Mouse (Mus musculus) cerebellum, adult (tissue): ENCODE measurements at regions not wholly inside any gene's neighbourhood (a gene's known extent, or its start where the extent isn't known, plus 50 kb on each side); places are given as distances from the start of the nearest gene placed in this dataset.
A peak's percentile ranks its signal among the peaks of the same experiment; 100 is the strongest.

Experiments used
- ATAC-seq: cut with Nextera tagmentation; 2 replicates; pipeline ENCODE4 v1.9.2; 2017; ENCODE audit warnings: mild to moderate bottlenecking, moderate library complexity, mixed read lengths; ENCODE audit not compliant: insufficient number of reproducible peaks, low FRiP score, low TSS enrichment

DNA sequence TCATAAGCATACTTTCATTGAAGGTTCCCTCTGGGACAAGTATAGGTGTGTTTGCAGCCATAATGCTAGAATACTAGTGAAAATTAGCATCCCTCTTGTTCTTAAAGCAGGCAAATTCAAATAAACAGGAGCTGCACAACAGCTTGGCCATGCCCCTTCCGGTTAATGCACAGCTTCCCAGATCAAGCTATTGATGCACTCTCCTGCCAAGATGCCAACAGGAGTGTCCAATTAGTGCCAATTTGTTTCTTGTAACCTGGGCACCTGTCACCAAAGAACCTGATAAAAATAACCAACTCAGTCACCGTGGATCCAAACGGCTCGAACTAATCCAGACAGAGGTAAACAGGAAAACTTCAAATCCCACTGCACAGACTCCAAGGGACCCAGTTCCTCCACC, 138.6 kb upstream of the Smarca2 start:
- no peak for ATAC-seq

DNA sequence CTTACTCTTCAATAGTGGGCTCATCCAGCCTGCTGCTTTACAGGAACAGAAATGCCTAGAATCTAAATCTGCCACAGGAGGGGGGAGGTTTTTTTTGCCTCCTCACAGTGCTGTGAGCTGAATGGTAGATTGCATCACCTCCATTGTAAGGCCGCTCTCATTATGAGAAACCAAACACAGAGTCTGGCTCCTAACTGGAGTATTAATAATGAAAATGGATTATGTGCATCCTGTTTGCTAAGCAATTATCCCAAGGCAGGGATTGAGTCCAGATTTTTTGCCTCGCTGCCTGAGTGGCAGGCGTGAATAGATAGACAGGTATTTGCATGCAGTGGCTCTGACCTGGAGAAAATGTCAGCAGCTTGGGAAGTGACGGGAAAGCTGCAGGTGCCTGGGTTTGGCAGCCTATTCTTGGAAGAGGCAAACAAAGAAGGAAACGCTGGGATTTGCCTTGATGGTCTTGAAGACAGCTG, 137.6 kb upstream of the Smarca2 start:
- ATAC-seq = peak; percentile 49; the same call in 1 of the 2 replicates

GRCm38 (mm10) chr19:26472659-26473058, 132.2 kb upstream of the Smarca2 start:
- ATAC-seq = no peak

- ATAC-seq = no peak
Observed at GRCm38 (mm10) chr19:26473211-26473610, 131.6 kb upstream of the Smarca2 start.

- no peak for ATAC-seq
Observed at GRCm38 (mm10) chr19:26475197-26475596, 129.7 kb upstream of the Smarca2 start.

- ATAC-seq = no peak
Observed at GRCm38 (mm10) chr19:26475754-26476153, 129.1 kb upstream of the Smarca2 start.

DNA sequence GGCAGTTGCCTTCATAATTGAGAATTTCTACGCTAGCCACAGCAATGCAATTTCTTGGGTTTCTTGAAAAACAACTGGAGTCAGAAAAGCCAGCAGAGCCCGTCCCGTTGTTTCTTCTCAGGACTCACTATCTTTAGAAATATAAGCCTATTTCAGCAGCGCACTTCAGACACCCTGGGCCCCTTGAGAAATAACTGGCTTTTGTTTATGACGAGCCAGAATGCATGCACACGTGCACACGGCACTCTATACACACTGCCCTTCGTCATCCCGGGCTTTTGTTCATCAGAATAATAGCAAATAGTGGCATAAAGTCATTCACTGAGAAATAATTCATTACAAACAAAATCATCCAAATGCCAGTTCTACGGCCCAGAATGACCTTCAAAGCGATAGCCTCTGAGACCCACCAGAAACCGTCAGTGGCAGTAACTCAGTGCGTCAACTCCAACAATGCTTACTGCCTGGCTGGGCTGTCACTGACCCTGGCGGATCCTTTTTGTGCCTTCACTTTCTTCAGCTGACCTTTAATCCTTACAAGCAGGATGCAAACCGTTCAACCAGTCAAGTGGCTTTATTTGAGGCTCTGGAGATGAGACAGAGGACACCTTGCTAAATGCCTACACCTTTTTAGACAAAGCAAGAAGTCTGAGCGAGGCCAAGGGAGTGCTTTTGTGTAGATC, 126.7 kb upstream of the Smarca2 start:
- ATAC-seq = no peak

- no peak for ATAC-seq
Observed at GRCm38 (mm10) chr19:26484322-26484721, 120.5 kb upstream of the Smarca2 start.

- no peak for ATAC-seq
Observed at GRCm38 (mm10) chr19:26492806-26493205, 112.0 kb upstream of the Smarca2 start.

DNA sequence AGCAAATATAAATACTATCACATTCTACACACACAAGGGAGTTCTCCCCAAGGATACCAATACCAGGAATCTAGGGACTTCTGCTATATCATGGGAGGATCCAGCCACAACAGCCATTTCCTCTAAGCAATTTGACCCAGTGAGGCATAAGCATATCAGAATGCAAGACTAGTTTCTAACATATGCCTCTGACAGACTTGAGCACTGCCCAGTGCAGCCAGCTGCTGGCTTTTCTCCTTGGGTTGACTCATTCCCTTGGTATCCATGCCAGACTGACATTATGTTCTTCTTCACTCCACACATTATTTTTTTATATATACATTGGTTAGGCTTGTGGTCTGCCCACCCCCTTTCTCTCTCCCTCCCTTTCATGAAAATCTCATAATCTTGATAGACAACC, 103.8 kb upstream of the Smarca2 start:
- no peak for ATAC-seq

- no peak for ATAC-seq
Observed at GRCm38 (mm10) chr19:26504027-26504426, 100.8 kb upstream of the Smarca2 start.

GRCm38 (mm10) chr19:26506802-26507201, 98.0 kb upstream of the Smarca2 start:
- no peak for ATAC-seq

DNA sequence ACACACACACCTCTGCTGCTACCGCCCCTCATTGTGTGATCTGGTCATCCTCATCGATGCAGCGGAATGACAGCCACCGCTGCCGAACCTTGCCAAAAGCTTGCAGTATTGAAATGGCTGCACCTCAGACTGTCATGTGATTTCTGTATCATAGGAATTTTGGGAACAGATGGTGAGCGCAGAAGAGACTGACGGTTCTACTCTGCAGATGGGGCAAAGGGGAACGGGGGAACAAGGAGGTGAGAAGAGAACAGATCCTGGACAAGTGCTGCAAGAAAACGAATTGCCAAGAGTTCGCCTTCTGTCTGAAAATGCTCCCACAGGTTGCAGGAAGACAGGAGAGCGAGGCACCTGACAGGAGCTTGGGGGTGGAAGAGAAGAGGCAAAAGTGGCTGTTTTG, 96.9 kb upstream of the Smarca2 start:
- no peak for ATAC-seq

GRCm38 (mm10) chr19:26508616-26509015, 96.2 kb upstream of the Smarca2 start:
- no peak for ATAC-seq

DNA sequence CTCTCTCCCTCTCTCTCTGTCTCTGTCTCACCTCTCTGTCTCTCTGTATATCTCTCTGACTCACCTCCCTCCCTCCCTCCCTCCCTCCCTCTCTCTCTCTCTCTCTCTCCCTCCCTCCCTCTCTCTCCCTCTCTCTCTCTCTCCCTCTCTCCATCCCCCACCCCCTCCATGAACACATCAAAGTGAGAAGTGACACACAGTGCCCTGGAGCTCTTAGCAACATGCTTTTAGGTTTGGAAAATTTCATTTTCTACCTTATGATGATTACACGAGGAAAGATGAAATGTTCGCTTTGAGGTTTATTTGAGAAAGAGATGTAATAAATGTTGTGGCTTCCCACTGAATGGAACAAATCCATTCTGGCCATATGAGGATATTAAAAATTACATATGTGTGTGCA, 95.6 kb upstream of the Smarca2 start:
- ATAC-seq = no peak

DNA sequence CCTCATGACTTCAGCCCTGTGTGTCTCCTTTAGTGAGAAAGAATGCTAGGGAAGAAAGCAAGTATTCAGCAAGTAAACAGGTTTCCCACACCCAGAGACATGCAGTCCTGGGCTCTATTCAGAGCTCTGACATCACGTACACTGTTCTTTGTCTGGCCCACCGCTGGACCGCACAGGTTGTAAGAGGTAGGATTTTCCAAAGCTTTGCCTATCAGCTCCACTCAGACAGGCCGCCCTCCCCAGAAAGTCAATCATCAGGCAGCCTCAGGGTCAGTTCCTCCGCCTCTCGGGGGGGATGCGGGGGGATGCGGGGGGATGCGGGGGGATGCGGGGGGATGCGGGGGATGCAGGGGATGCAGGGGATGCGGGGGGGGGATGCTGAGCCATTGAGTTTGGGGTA, 94.7 kb upstream of the Smarca2 start:
- ATAC-seq = no peak

DNA sequence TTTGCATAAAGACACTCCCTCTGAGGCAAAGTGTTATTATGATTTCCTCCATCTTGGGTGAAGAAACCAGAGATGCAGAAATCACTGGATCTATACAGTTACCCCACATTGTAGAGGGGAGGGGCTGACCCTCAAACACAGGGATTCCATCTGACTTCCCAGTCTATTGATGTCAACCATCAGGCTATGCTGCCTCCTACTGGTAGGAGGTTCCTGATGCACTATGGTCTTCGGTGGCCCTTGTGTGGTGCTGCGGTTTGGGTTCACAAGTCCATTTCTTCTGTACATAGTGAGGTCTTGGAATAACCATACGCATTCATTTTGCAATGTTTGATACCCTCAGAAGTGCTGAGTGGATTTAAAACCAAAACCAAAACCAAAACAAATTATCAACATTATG, 94.0 kb upstream of the Smarca2 start:
- no peak for ATAC-seq

DNA sequence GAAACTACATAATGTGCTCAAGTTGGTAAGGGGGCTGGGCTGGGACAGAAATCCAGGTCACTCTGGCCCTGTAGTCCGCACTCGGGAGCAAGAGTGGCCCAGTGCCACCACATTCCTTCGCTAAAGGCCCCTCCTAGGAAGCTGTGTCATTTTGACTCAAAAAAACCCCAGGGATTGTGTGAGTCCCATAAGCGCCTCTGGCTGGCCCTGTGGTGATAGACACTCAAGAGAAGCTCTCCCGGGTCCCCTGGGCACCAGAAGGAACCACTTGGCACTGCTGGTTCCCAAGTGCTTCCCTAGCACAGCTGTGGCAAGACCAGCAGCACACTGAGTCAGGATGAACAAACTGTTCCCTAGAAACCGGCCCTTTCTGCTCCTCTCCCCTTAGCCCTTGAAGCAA, 93.1 kb upstream of the Smarca2 start:
- no peak for ATAC-seq

DNA sequence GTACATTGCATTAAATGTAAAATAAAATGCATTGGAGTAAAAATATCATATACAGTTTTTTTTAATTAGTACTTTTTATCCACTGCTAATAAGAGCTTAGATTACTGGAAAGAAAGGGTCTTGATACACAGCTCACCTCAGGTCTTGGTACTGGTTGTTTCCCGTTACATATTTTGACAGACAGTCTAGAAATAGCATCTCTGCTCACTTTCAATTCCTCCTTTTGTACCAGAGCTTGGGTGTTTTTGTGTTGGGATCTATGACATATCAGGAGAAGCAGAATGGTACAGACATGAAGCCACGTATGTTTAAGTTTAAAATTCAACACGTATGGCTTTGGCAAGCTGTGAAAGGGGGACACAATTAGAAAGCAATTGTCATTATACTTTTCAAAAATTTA, 80.3 kb upstream of the Smarca2 start:
- ATAC-seq = no peak

GRCm38 (mm10) chr19:26531390-26531789, 73.5 kb upstream of the Smarca2 start:
- no peak for ATAC-seq

- ATAC-seq = no peak
Observed at GRCm38 (mm10) chr19:26532509-26532908, 72.3 kb upstream of the Smarca2 start.

GRCm38 (mm10) chr19:26545671-26546070, 59.2 kb upstream of the Smarca2 start:
- ATAC-seq = no peak

- no peak for ATAC-seq
Observed at GRCm38 (mm10) chr19:26547522-26547921, 57.3 kb upstream of the Smarca2 start.
